Mouse (Mus musculus) spleen, adult 2 months (tissue): ENCODE data around the gene Mlxipl.

Experiments used
- CTCF ChIP-seq: fragments of 200-500 bp; IDR thresholded peaks from 2 replicates; pipeline ENCODE4 v1.5.1; 2011; ENCODE audit warnings: mild to moderate bottlenecking, inconsistent platforms; ENCODE audit not compliant: insufficient read depth, insufficient read length, insufficient replicate concordance; ENCODE audit errors: extremely low read depth
- POLR2A ChIP-seq: fragments of 200-500 bp; IDR thresholded peaks from 2 replicates; pipeline ENCODE4 v1.6.1; 2011; ENCODE audit warnings: low read depth, low read length, inconsistent platforms

DNA sequence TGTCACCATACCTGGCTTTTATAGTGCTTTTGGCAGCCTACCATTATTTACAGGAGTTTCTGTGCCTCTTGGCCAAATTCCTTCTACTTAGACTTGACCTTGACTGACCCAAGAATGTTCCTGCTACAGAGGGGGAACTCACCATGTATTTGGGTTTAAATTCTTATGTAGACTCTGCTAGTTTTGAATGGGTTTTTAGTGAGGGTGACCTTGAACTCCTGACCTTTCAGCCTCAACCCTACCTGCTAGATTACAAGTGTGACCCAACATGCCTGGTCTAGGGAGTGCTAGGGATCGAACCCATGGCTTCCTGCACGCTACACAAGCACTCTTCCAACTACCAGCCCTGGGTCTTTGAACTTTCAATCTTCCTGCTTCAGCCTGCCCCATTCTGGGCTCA is 17.6 kb upstream of the Mlxipl start:
- TF ChIP-seq POLR2A (no peak), CTCF (no peak)
